Mouse (Mus musculus) telencephalon, adult 2 months (tissue): ENCODE data around the gene Bbs2.

Experiments used
- DNase-seq: peaks from one replicate; pipeline ENCODE4 v3.0.0-alpha.2; 2011; ENCODE audit warnings: low read depth, low spot score

The Bbs2 gene

DNA sequence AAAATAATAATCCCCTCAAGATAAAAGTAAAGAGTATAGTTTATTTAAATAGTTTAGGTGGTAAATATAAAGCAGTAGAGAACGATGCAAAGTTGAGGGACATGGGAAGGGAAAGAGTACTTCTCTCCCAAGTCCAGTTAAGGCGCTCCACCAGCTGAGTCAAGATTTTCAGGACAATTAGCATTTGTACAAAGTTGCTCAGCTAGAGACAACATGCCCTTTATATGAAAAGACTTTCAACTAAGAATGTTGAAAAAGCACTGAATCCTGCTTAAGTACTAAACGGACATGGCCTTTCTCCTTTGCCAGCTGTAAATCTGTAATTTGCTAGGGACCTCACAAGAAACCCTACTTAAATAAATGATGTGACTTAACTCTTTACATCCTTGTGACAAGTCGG is 268 bp upstream of the Bbs2 start:
- no peak for DNase-seq

DNA sequence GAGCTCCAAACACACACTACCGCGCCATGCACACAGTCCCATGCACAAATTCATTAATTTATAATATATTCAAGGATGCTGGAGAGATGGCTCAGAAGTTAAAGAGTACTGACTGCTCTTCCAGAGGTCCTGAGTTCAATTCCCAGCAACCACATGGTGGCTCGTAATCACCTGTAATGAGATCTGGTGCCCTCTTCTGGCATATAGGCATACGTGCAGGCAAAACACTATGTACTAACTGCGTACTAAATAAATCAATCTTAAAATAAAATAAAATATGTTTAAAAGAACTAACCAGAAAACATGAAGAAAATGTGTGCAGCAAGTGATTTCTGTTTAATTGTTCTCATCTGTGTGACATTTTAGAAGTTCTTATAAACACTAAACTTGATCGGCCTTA is 4.4 kb downstream of the Bbs2 start:
- no peak for DNase-seq

DNA sequence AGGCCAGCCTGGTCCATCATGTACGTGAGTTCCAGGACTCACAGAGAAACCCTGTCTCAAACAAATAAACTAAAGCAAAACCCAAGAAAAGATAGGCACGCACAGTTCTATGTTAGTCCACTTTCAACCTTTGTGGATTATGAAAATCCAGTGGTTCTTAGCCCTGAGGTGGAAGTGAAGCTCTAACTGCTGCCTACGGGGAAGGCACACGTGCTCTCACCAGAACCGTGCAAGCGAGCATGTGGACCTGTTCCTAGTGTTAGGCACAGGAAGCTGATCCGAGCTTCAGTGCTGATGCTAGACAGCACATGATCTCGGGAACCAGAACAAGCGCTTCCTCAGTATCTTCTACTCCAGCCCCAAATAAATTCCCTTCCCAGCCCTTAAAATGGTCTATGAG is 5.9 kb downstream of the Bbs2 start:
- DNase-seq = no peak

DNA sequence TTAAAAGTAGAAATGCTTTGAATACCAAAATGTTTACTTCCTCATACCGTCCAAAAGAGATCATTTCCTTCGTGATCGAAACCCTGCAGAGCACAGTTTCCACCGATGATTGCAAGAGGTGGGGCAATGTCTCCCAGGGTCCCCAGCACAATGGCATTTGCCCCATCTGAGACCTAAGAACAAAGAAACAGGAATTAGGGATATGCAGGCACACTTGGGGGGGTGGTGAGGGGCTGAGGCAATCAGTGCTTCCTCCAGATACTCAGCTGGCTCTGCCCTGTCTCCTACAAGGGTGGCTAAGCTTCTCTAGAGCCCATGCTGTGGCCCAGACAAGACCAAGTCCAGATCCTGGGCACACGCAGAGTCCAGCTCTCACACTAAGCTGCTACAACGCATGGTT is 9.0 kb downstream of the Bbs2 start:
- no peak for DNase-seq

DNA sequence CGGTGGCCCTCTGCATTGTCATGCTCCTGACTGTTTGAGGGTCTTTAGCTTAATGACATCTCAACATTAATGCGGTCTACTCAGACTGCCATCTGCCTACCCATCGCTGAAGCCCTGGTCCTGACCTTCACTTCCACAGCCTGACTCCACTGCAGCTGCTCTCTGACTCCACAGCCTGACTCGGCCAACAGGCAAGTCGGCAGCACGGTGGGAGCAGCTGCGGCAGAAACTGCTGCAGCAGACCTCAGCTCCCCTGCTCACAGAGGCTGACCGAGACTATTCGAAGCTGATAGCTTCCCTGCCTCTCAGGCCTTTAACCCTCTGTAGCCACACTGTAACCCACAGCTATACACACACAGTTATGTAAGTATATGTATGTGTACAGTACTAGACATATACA is 10.8 kb downstream of the Bbs2 start:
- DNase-seq = no peak

DNA sequence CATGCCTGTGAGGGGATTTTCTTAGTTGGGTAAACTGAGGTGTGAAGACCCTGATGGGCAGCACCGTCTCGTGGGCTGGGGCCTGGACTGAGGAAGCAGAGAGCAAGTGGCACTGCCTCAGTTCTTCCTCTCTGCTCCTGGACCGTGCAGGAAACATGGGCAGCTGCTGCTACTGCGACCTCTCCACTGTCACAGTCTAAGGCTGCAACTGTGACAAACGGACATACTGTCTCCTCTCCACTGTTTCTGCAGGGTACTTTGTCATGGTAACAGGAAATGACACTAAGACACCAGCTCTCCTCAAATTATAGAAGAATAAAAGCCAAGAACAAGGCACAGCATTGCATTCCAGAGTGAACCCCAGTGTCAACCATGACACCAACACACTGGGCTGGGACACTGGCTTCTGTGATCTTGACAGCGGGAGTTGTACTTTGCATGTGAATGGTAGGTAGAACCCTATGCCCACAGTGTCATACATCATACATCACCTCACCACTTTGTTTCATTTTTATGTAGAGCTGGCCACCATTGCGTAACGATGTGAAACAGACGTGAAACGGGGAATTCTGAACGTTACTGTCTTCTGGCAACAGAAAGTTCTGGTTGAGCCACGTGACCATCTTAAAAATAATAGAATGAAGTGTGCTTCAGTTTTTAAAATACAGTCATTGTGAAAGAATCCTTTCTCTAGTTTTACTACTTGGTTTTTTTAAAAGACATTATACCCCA is 22.1 kb downstream of the Bbs2 start:
- DNase-seq = no peak

DNA sequence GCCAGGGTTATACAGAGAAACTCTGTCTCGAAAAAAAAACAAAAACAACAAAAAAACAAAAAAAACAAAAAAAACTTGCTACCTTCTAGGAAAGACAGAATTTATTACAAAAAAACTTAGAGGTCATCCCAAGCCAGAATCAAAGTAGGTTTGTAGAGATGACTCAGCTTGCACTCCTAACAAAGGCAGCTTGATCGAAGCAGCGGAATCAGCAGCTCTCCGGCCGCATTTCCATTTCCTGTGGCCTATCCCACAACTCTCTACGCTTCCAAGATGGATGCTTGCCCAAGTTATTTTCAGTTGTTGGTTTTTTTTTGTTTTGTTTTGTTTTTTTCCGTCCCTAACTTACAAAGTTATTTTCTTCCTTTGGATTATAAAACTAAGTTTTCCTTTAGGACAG is 29.9 kb downstream of the Bbs2 start:
- no peak for DNase-seq

DNA sequence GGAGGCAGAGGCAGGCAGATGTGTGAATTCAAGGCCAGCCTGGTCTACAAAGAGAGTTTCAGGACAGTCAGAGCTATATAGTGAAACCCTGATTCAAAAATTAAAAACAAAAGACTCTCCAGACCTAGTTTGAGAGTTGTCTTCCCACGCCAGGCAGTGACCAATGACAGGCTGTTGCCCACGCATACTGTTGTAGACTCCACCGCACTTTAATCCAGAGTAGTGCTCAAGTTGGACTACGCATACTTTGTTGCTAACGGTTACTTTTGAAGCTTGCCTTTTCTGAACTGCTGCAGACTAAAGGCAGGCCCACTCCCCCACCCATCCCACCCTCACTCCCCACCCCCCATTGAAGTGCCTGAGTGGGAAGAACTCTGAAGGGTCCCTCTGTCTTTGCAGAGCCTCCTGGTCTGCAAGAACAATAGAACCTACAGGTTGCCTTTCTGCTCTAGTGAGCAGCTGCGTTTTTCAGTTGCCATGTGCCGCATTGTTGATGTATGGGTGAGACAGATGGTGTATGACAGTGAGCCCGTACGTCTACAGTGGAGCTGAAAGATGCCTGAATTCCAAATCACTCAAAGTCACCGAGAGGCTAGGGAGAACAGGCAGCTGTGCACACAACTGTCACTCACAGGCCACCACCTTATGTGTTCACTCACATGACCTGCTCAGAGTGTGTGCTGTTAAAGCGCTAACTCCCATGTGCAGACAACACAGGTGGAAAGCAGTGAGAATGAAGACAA is 32.4 kb downstream of the Bbs2 start:
- peak; percentile 15 for DNase-seq

DNA sequence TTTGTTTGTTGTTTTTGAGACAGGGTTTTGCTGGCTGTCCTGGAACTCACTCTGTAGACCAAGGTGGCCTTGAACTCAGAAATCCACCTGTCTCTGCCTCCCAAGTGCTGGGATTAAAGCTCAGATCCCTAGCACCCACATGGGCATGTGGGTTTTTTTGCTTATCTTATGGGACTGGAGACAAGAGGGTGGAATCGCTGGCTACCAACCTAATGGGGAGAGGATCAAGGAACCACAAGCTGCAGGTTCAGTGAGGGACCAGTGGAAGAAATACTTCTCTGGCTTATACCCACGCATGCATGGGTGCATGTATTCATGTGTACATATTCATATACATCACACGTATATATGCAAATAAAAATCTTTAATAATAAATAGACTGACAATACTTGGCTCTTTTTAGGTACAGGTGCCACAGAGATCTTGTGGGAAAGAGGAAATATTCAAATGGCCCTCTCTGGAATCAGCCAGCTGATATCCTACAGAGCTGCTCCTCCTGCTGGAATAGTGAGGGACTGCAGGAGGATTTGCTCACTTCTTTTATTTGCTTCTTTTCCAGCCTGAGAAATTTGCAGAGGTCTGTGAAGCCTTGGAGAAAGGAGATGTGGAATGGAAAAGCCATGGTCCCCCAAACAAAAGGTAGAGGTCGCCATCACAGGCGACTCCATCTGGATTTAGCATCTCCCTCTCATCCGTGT is 41.4 kb downstream of the Bbs2 start:
- DNase-seq = no peak

DNA sequence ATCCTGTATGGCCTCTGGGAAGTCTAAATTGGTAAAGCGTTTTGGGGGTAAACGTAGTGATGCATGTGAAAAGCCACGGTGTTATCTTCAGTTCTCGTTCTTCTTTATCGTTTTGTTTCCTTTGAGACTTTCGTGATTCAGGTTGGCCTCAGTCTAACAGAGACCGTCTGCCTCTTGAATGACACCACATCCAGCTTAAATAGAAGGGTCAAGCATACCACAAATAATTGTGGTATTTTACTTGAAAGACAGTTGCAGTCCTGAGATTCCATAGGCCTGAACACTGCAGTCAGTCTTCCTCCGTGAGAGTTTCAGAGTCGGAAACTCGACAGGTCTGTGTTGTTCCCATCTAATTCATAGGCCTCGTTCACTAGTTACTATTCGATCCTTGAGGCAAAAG is 46.0 kb downstream of the Bbs2 start:
- no peak for DNase-seq

DNA sequence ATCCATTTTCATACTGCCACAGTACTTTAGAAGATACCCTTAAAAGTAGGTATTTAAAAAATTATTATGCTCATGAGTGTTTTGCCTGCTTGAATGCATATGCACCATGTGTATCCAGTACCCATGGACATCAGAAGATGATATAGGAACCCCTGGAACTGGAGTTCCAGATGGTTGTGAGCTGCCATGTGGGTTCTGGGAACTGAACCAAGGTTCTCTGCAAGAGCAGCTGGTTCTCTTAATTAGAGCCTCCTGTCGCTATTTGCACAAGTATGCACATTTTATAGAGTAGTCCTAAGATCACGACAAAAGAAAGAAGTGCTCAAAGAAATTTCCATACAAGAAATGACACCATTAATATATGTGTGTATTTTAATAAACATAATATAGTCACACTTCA is 50.9 kb downstream of the Bbs2 start:
- peak; percentile 21 for DNase-seq

DNA sequence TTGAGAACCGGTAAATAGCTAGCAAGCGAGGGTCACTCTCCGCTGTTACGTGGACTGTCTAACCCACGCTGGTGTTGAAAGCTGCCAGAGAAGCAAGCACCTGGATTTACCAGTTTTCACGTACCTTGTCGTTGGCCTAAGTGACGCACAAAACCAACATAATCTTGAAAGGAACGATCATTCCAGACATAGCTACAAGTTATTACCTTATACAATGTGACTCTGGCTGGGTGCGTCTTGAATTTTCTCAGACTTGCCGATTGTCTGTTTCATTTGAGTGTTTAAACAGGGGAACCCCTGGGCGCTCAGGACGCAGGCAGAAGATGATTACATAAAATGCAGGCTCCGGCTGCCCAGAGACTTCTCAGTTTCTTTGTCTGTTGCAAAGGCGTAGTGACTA is 60.9 kb downstream of the Bbs2 start:
- DNase-seq = no peak

DNA sequence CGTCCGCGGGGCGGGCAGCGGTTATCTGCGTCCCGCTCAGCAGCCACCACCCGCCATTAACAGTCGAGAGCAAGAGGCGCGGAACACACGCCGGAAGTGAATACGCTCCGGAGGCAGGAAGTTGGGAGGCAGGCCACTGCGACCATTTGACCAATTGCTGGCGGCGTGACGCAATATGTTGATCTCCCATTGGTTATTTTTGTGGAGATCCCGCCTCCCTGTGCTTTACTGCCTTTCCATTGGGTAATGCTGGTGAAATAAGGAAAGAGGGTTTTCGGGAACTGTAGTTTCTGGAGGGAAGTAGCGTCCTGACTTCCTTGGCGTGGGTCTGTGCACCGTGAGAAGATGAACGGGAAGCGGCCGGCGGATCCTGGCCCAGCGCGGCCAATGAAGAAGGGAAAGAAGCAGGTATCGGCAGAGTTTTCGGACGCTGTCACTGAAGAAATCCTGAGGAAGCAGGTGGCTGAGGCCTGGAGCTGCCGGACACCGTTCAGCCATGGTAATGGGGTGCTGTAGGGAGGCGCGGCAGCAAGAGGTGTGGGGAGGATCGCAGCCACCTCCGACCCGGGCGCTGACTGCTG is 61.7 kb downstream of the Bbs2 start, which contains the start of the genes Nudt21 and Ogfod1:
Nudt21 (minus strand) TSS at position 88 of the 581 bp plus-strand sequence.
Ogfod1 (plus strand) TSS at position 255 of the 581 bp plus-strand sequence.
- peak; percentile 99 for DNase-seq

DNA sequence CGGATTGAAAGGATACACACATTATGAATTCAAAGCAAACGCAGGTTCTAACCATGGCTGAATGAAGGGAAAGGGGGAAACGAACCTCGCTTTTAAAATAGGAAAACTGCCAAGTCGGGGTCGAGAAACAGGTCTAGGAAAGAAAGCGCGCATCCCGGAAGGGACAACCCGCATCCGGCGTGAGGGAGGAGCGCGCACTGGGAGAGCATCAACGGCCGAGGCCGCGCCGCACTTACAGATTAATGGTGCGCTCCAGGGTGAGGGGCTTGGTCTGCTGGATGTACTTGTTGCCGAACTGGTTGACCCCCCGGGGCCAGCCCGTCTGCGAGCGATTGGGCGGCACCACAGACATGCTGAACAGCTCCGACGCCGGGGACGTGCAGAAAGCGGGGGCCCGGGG is 62.2 kb downstream of the Bbs2 start:
- DNase-seq = peak; percentile 41

DNA sequence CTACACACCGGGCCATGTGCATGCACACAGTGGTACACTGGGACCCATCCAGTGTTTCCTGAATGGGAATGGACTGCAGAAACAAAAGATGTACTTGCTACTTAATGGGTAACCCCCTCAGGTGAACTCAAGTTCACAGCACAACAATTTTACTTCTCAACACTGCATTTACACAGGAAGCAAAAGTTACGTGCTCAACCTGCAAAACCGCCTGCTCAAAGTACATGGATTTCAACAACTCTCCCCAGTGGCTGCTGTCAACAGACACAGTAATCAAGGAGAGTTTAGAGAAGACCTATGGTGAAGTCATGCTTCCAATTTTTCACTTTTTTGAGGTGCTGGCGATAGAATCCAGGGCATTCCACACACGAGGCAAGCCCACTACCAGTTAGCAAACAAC is 63.5 kb downstream of the Bbs2 start:
- DNase-seq = no peak

DNA sequence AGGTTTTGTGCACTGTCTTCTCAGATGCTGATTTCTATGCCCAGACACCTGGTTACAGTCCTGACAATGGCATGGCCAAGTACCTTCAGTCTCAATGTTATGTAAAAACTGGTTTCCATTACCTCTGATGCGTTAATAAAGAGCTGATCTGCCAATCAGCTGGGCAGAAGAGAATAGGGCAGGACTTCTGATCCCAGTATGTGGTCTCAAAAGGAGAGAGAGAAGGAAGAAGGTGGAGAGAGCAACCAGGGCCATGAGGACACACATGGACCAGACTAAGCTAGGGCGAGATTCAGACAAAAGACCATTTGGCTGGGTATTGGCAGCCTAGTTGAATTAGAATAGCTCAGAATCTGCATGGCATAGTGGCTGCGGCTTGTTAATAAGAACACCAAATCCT is 65.1 kb downstream of the Bbs2 start:
- DNase-seq = no peak

DNA sequence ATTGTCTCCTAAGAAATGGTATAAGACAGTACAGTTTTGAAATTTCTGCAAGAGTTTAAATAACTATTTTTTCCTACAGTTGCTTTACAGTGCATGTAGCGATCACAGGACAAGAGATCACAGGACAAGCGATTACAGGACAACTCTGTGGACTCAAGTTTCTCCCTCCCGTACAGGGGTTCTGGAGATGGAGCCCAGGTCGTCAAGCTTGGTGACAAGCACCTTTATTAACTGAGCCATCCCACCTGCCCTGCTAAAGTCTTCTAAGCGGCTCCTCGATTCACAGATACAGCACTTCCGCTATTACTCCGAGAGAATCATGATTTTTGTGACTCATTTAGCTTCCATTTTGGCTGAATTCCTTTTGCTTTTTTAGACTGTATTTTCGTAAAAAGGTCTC is 69.0 kb downstream of the Bbs2 start:
- DNase-seq = no peak

DNA sequence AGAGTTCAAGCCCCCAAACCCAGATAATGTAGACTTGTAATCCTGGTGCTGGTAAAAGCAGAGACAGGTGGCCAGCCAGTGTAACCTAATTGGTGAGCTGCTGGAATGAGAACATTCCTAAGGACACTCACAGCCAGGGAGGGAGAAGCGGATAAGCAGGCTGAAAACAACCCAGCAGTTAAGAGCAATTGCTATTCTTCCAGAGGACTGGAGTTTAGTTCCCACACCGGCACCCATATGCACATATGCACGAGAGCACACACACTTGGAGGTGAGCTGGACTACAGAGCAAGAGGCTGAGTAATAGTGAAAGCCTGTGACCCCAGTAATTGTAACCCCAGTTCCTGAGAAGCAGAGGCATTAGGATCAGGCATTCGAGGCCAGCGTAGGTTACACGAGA is 74.8 kb downstream of the Bbs2 start:
- no peak for DNase-seq
